Comparison of ENCODE assay signal across 10 mouse cellular contexts in genomic region chr11:67514401-67514800, GRCm38 (mm10). TPM values are rescaled to one million over a fixed set of nuclear protein-coding genes. Genes with fewer than 3 reads are reported as not detected.
DNase-seq lines count a peak whose midpoint lies in the region; ATAC-seq and TF ChIP-seq lines count a peak whose summit lies in the region.
"Had no signal": no experiment of that assay in that cellular context is flagged by ENCODE, and none has a peak within 500 bp of the region (broad histone marks: within the 10 kb centered on the region; RNA-seq: fewer than 3 reads in every experiment).

No protein-coding gene starts in this region.

- 92% methylated on average over 8 of the region's 8 CpGs for WGBS in heart, postnatal 0 days
- WGBS in heart, embryonic 11.5 days (ENCODE audit: insufficient replicate concordance): 86% methylated on average over 8 of the region's 8 CpGs
- 91% methylated on average over 8 of the region's 8 CpGs for WGBS in midbrain, embryonic 11.5 days
- 85% methylated on average over 8 of the region's 8 CpGs for WGBS in midbrain, embryonic 16.5 days
- 87% methylated on average over 8 of the region's 8 CpGs for WGBS in stomach, embryonic 16.5 days

- no peak for ATAC-seq in heart, postnatal 0 days (ENCODE audit: insufficient read depth, low read depth)
- no peak for ATAC-seq in heart, embryonic 11.5 days (replicated peaks; ENCODE audit: insufficient number of reproducible peaks, low FRiP score, low TSS enrichment)
- ATAC-seq in midbrain, embryonic 11.5 days (ENCODE audit: low FRiP score): no peak
- no peak for ATAC-seq in midbrain, embryonic 16.5 days
- ATAC-seq in common myeloid progenitor, adult 5-6 weeks (replicated peaks; ENCODE audit: low read depth, poor library complexity, severe bottlenecking): peak; percentile 66
- ATAC-seq in stomach, embryonic 16.5 days (ENCODE audit: insufficient read depth, low FRiP score): no peak

- peak; percentile 38 for TF ChIP-seq CTCF in heart, postnatal 0 days (IDR thresholded peaks at IDR 0.05; ENCODE audit: low read depth)

- no peaks in the 10 kb centered on the region for H3K27me3 ChIP-seq in heart, postnatal 0 days (ENCODE audit: control insufficient read depth, insufficient read depth, low read length)
- H3K27me3 ChIP-seq in heart, embryonic 11.5 days (ENCODE audit: control insufficient read depth, insufficient read depth, low read length): no peaks in the 10 kb centered on the region
- H3K27me3 ChIP-seq in midbrain, embryonic 11.5 days (ENCODE audit: control insufficient read depth, insufficient read depth, low read length): no peaks in the 10 kb centered on the region
- H3K27me3 ChIP-seq in midbrain, embryonic 16.5 days (ENCODE audit: control insufficient read depth, insufficient read depth, low read depth, low read length): no peaks in the 10 kb centered on the region
- H3K27me3 ChIP-seq in stomach, embryonic 16.5 days (ENCODE audit: control insufficient read depth, insufficient read depth, low read length): no peaks in the 10 kb centered on the region
- H3K27me3 ChIP-seq: heart, embryonic 13.5 days; lung, embryonic 15.5 days had no signal

- H3K4me1 ChIP-seq in heart, postnatal 0 days (ENCODE audit: control insufficient read depth, insufficient read depth): no peaks in the 10 kb centered on the region
- no peaks in the 10 kb centered on the region for H3K4me1 ChIP-seq in heart, embryonic 11.5 days (ENCODE audit: control insufficient read depth, insufficient read depth, low read length)
- no peaks in the 10 kb centered on the region for H3K4me1 ChIP-seq in midbrain, embryonic 11.5 days (ENCODE audit: control insufficient read depth, insufficient read depth, low read length)
- peaks cover 3% of the 10 kb centered on the region; the same call in 1 of the 2 replicates for H3K4me1 ChIP-seq in midbrain, embryonic 16.5 days (ENCODE audit: control insufficient read depth, insufficient read depth, low read length)
- peaks cover 23% of the 10 kb centered on the region for H3K4me1 ChIP-seq in stomach, embryonic 16.5 days (ENCODE audit: control insufficient read depth, insufficient read depth, low read length)

- no peak for TF ChIP-seq EP300 in heart, postnatal 0 days (IDR thresholded peaks at IDR 0.05; ENCODE audit: low read depth)

- no peaks in the 10 kb centered on the region; the same call in 1 of the 2 replicates for H3K9me3 ChIP-seq in heart, postnatal 0 days (replicated peaks; ENCODE audit: control insufficient read depth, low read length)
- 0 out of 2 replicates have a peak, but pooled peaks cover 2% of the 10 kb centered on the region for H3K9me3 ChIP-seq in heart, embryonic 11.5 days (replicated peaks; ENCODE audit: control insufficient read depth, low read length)
- H3K9me3 ChIP-seq in midbrain, embryonic 11.5 days (ENCODE audit: control insufficient read depth, low read length): no peaks in the 10 kb centered on the region
- H3K9me3 ChIP-seq in midbrain, embryonic 16.5 days (replicated peaks; ENCODE audit: control insufficient read depth, low read length, poor library complexity, severe bottlenecking): no peaks in the 10 kb centered on the region
- H3K9me3 ChIP-seq in stomach, embryonic 16.5 days (replicated peaks; ENCODE audit: control insufficient read depth, low read length): no peaks in the 10 kb centered on the region
- H3K9me3 ChIP-seq: lung, embryonic 15.5 days had no signal

- no peaks in the 10 kb centered on the region for H3K36me3 ChIP-seq in heart, postnatal 0 days (replicated peaks; ENCODE audit: control insufficient read depth, insufficient read depth, low read length)
- H3K36me3 ChIP-seq in heart, embryonic 11.5 days (ENCODE audit: control insufficient read depth, insufficient read depth, low read length): no peaks in the 10 kb centered on the region
- no peaks in the 10 kb centered on the region for H3K36me3 ChIP-seq in midbrain, embryonic 11.5 days (ENCODE audit: control insufficient read depth, insufficient read depth, low read length)
- H3K36me3 ChIP-seq in midbrain, embryonic 16.5 days (ENCODE audit: control insufficient read depth, insufficient read depth, low read length): no peaks in the 10 kb centered on the region
- H3K36me3 ChIP-seq in stomach, embryonic 16.5 days (ENCODE audit: control insufficient read depth, insufficient read depth, low read length): no peaks in the 10 kb centered on the region
- H3K36me3 ChIP-seq: heart, embryonic 13.5 days; lung, embryonic 15.5 days had no signal

- no peak overlapping the region for H3K27ac ChIP-seq in heart, postnatal 0 days (ENCODE audit: low read depth)
- no peak overlapping the region for H3K27ac ChIP-seq in heart, embryonic 11.5 days (ENCODE audit: low read depth, low read length)
- no peak overlapping the region for H3K27ac ChIP-seq in midbrain, embryonic 11.5 days (ENCODE audit: low read depth, low read length)
- H3K27ac ChIP-seq in midbrain, embryonic 16.5 days (ENCODE audit: low read length): no peak overlapping the region
- H3K27ac ChIP-seq in stomach, embryonic 16.5 days (ENCODE audit: low read length): 0 out of 2 replicates have a peak overlapping the region, but pooled peaks have one; percentile 35

- no peak overlapping the region for H3K4me3 ChIP-seq in heart, postnatal 0 days (ENCODE audit: low read depth, low read length)
- no peak overlapping the region for H3K4me3 ChIP-seq in heart, embryonic 11.5 days (ENCODE audit: low read depth, low read length)
- H3K4me3 ChIP-seq in midbrain, embryonic 11.5 days (ENCODE audit: low read depth, low read length): no peak overlapping the region
- H3K4me3 ChIP-seq in midbrain, embryonic 16.5 days (ENCODE audit: low read depth, low read length): no peak overlapping the region
- no peak overlapping the region for H3K4me3 ChIP-seq in stomach, embryonic 16.5 days (replicated peaks; ENCODE audit: low read length)
- H3K4me3 ChIP-seq: heart, embryonic 13.5 days; lung, embryonic 15.5 days had no signal

- no peak overlapping the region for H3K9ac ChIP-seq in heart, postnatal 0 days (replicated peaks; ENCODE audit: low read depth, low read length)
- H3K9ac ChIP-seq in heart, embryonic 11.5 days (ENCODE audit: low read depth, low read length): no peak overlapping the region
- H3K9ac ChIP-seq in midbrain, embryonic 11.5 days (ENCODE audit: low read length): no peak overlapping the region
- no peak overlapping the region for H3K9ac ChIP-seq in midbrain, embryonic 16.5 days (ENCODE audit: low read depth, low read length)
- no peak overlapping the region for H3K9ac ChIP-seq in stomach, embryonic 16.5 days (ENCODE audit: low read length)
- H3K9ac ChIP-seq: heart, embryonic 13.5 days; lung, embryonic 15.5 days had no signal

- H3K4me2 ChIP-seq in heart, postnatal 0 days (ENCODE audit: low read depth, low read length): no peak overlapping the region
- no peak overlapping the region for H3K4me2 ChIP-seq in heart, embryonic 11.5 days
- no peak overlapping the region for H3K4me2 ChIP-seq in midbrain, embryonic 11.5 days
- no peak overlapping the region for H3K4me2 ChIP-seq in midbrain, embryonic 16.5 days (ENCODE audit: low read length)
- no peak overlapping the region for H3K4me2 ChIP-seq in stomach, embryonic 16.5 days (ENCODE audit: low read depth, low read length)
- H3K4me2 ChIP-seq: heart, embryonic 13.5 days; lung, embryonic 15.5 days had no signal

- DNase-seq in heart, postnatal 0 days (ENCODE audit: low spot score): no peak
- DNase-seq in midbrain, embryonic 11.5 days (ENCODE audit: low spot score, missing footprints): peak; percentile 82
- no peak for DNase-seq in cerebellum, adult 11 months
- no peak for DNase-seq in heart, adult 11 months

RNA-seq across cellular contexts. Expression of gene Gas7, which starts 59.2 kb away (rescaled TPM):
- 5.3 and 23.2 TPM in 2 replicates for total RNA-seq in heart, postnatal 0 days (2014; rRNA removed; ENCODE audit: low replicate concordance)
- 4.6 and 4.8 TPM in 2 replicates for polyA plus RNA-seq in heart, postnatal 0 days (2015; fragmentation: Nextera tagmentation; extraction: Ambion mirVana)
- 5.3 and 5.4 TPM in 2 replicates for polyA plus RNA-seq in heart, embryonic 11.5 days (2014; fragmentation: Nextera tagmentation; extraction: Ambion mirVana)
- polyA plus RNA-seq in midbrain, embryonic 11.5 days (2014; fragmentation: Nextera tagmentation; extraction: Ambion mirVana): 2.3 and 2.8 TPM in 2 replicates
- 52.2 and 53.5 TPM in 2 replicates for polyA plus RNA-seq in midbrain, embryonic 16.5 days (2015; fragmentation: Nextera tagmentation; extraction: Ambion mirVana)
- total RNA-seq in common myeloid progenitor, adult 5-6 weeks (2017): 0.92 and 3.2 TPM in 2 replicates
- 15.5 and 18.8 TPM in 2 replicates for polyA plus RNA-seq in stomach, embryonic 16.5 days (2015; fragmentation: Nextera tagmentation; extraction: Ambion mirVana)
